In the genomic region with DNA sequence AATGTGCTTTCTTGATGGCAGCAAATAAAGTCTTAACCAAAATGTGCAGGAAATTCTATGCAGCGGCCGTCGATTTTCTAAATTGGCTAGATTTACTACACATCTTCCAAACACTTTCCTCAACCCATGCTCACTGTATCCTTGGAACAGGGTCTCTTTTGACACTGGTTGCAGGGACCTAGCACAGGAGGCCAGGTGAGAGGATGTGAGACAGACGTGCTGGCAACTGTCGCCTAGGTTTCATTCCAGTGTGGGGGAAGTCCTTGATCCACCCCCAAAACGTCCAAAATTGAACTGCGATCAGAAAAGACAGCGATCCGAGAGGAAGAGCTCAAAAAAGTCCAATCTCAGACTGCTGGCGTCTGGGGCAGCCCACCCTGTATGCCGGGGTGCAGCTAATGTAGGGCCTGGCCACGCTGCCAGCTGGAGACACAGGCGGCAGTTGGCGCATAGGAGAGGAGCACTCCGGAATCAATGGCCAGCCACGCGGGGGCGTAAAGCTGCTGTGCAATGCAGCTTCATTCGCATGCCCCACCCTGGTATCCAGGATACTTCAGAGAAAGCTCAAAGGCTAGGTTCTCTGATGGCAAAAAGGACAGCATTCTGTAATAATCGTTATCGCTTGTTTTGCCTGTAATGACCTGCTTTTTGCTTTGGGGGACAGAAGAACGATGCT, we compare ENCODE assay signal across 9 mouse cellular contexts. TPM values are rescaled to one million over a fixed set of nuclear protein-coding genes. Genes with fewer than 3 reads are reported as not detected.
A peak's percentile ranks its signal among the peaks of the same experiment; 100 is the strongest.
DNase-seq lines count a peak whose midpoint lies in the region; ATAC-seq lines count a peak whose summit lies in the region.
"Had no signal": no experiment of that assay in that cellular context is flagged by ENCODE, and none has a peak within 500 bp of the region (broad histone marks: within the 10 kb centered on the region; RNA-seq: fewer than 3 reads in every experiment).

No protein-coding gene starts in this region.

- H3K4me3 ChIP-seq in hindbrain, embryonic 11.5 days (ENCODE audit: low read depth, low read length): no peak overlapping the region
- H3K4me3 ChIP-seq: erythroblast, embryonic 14.5 days had no signal

- no peak overlapping the region for H3K27ac ChIP-seq in hindbrain, embryonic 11.5 days (ENCODE audit: low read depth, low read length)

- 19% methylated on average over 22 of the region's 22 CpGs for WGBS in hindbrain, embryonic 11.5 days

- H3K4me1 ChIP-seq in hindbrain, embryonic 11.5 days (replicated peaks; ENCODE audit: control insufficient read depth, insufficient read depth, low read length): no peaks in the 10 kb centered on the region

- peak overlapping the region; percentile 26 for H3K4me2 ChIP-seq in hindbrain, embryonic 11.5 days (replicated peaks; ENCODE audit: low read depth, low read length)

- no peaks in the 10 kb centered on the region for H3K9me3 ChIP-seq in hindbrain, embryonic 11.5 days (ENCODE audit: control insufficient read depth, low read length)

- no peaks in the 10 kb centered on the region for H3K27me3 ChIP-seq in hindbrain, embryonic 11.5 days (ENCODE audit: control insufficient read depth, insufficient read depth, low read length)

- no peaks in the 10 kb centered on the region for H3K36me3 ChIP-seq in hindbrain, embryonic 11.5 days (ENCODE audit: control insufficient read depth, insufficient read depth, low read length)

- ATAC-seq in hindbrain, embryonic 11.5 days (ENCODE audit: low FRiP score): peak; percentile 82

- DNase-seq in ES-CJ7 (ENCODE audit: low read depth, low spot score): peak; percentile 86
- peak; percentile 48 for DNase-seq in cerebellum, adult 9-10 months
- peak; percentile 36 to 69 for DNase-seq in frontal cortex, postnatal 10 days (ENCODE audit: low spot score in 2 of 2)
- peak; percentile 86 for DNase-seq in hindbrain, embryonic 11.5 days (ENCODE audit: low spot score)
- peak; percentile 14 to 67 for DNase-seq in layer of hippocampus, postnatal 25 days (ENCODE audit: extremely low spot score in 1 of 2, low spot score in 1 of 2)
- DNase-seq in lung, postnatal 10 days: peak; percentile 91
- peak; percentile 85 for DNase-seq in retina, embryonic 14.5 days (ENCODE audit: low spot score)
- DNase-seq in thymus, postnatal 25 days: peak; percentile 78

- 0 out of 2 replicates have a peak overlapping the region, but pooled peaks have one; percentile 34 for H3K9ac ChIP-seq in hindbrain, embryonic 11.5 days (ENCODE audit: low read depth, low read length)

RNA-seq across cellular contexts. Expression of gene Trappc3l, which starts 3.6 kb away (rescaled TPM):
- not detected in 2 replicates for polyA plus RNA-seq in hindbrain, embryonic 11.5 days (2014; fragmentation: Nextera tagmentation; extraction: Ambion mirVana)
- total RNA-seq in layer of hippocampus, postnatal 25 days (2021): not detected
- polyA plus RNA-seq: erythroblast, embryonic 14.5 days had no signal

RNA-seq across cellular contexts. Expression of gene Calhm4, which starts 10.3 kb away (rescaled TPM):
- polyA plus RNA-seq in hindbrain, embryonic 11.5 days (2014; fragmentation: Nextera tagmentation; extraction: Ambion mirVana): not detected in 2 replicates
- total RNA-seq in layer of hippocampus, postnatal 25 days (2021): not detected
- polyA plus RNA-seq: erythroblast, embryonic 14.5 days had no signal

RNA-seq across cellular contexts. Expression of gene Rwdd1, which starts 14.3 kb away (rescaled TPM):
- 164 and 176 TPM in 2 replicates for polyA plus RNA-seq in hindbrain, embryonic 11.5 days (2014; fragmentation: Nextera tagmentation; extraction: Ambion mirVana)
- total RNA-seq in layer of hippocampus, postnatal 25 days (2021): 100 to 1,000 TPM in 1 of 2 experiments, 10 to 100 TPM in 1; 88.4 to 105 TPM

Comparison
In these comparisons a context has a peak if more than half of its experiments do, and no peak if none do; other contexts are left out.
1. DNase-seq: peak in every context shown above with its lines; median percentile 91 in lung, postnatal 10 days; 86 in ES-CJ7; 86 in hindbrain, embryonic 11.5 days; 85 in retina, embryonic 14.5 days; 78 in thymus, postnatal 25 days; 52 in frontal cortex, postnatal 10 days; 48 in cerebellum, adult 9-10 months; 40 in layer of hippocampus, postnatal 25 days.